Mouse (Mus musculus) myocyte (in vitro differentiated cells): ENCODE data around the gene Epb41l4b.

ENCODE experiments used
- POLR2A ChIP-seq: IDR thresholded peaks from one replicate; pipeline ENCODE4 v1.6.1; 2011; ENCODE audit warnings: low read depth, mild to moderate bottlenecking, control low read depth, moderate library complexity; ENCODE audit not compliant: insufficient read length
- POLR2AphosphoS2 ChIP-seq: IDR thresholded peaks from one replicate; pipeline ENCODE4 v1.6.1; 2011; ENCODE audit warnings: low read depth, control low read depth; ENCODE audit not compliant: insufficient read length

DNA sequence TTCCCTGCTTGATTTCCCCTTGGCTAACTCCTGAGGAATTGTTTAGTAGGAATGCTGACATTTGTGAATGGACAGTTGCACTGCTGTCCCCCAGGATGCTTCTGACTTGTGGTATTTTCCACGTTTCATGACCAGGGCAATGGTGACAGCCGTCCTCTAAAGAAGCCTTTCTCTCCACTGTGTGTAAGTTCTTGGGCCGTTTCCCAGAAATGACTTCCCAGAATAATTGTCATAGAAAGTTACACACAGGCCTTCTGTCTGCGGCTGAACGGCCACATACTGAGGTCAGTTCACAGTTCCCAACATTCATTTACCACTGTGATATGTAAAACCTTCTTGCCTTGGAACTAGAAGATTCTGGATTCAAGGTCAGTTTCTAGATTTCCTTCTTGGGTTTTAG lies 28.6 kb upstream of the Epb41l4b start:
- TF ChIP-seq POLR2AphosphoS2, result no peak
- TF ChIP-seq POLR2A, result no peak
